Mouse (Mus musculus): ENCODE measurements around the gene Cmtm2b.
A peak's percentile ranks its signal among the peaks of the same experiment; 100 is the strongest.
"Not testable (repeated sequence)": the region's sequence is repeated elsewhere in the genome, so short reads cannot be mapped to it uniquely, and the experiment has no call there.

The Cmtm2b gene

DNA sequence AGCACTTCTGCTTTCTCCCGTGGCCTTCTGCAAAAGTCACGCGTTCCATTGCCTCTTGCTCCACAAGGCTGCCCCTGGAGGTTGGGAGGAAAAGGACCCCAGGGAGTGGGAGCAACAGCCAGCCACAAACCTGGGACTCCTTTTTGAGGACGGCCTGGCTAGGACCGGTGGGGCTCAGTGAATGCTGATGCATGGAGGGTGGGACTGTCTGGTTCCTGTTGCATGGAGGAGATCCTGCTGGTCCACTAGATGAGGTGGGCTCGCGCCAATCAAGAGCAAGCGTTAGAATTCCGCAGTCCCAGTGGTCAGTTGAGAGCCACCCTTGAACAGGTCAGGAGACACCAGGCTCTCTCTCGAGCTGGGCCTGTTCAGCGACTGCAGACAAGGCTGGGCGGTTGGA is at the start of gene Cmtm2b:
Cmtm2b (plus strand) TSS at position 301 of the 400 bp plus-strand sequence.
- not testable (repeated sequence) for DNase-seq (ENCODE audit: extremely low read depth, low read depth, low spot score)

DNA sequence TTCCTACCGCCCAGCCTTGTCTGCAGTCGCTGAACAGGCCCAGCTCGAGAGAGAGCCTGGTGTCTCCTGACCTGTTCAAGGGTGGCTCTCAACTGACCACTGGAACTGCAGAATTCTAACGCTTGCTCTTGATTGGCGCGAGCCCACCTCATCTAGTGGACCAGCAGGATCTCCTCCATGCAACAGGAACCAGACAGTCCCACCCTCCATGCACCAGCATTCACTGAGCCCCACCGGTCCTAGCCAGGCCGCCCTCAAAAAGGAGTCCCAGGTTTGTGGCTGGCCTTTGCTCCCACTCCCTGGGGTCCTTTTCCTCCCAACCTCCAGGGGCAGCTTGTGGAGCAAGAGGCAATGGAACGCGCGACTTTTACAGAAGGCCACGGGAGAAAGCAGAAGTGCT is 28.9 kb upstream of the Cmtm2b start, which contains the start of gene Cmtm2a:
Cmtm2a (minus strand) TSS at position 101 of the 400 bp plus-strand sequence.
- not testable (repeated sequence) for DNase-seq (ENCODE audit: extremely low read depth, low read depth, low spot score)

DNA sequence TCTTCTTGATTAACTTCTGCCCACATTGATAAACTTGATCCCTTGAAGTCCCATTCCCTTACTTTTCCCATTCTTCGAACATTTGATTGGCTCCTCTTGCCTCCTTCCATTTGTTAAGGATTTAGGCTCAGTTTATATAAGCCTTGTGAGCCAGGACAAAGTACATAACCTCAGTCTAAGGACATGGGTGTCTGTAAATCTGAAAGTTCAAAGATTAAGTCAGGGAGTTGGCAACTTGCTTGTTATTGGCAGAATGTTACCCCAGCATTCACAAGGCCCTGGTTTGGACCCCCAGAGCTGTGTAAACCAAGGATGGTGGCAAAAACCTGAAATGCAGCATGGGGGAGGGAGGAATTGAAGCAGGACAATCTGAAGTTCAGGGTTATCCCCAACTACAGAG is 27.6 kb upstream of the Cmtm2b start:
- no peak for DNase-seq (ENCODE audit: extremely low read depth, low read depth, low spot score)

DNA sequence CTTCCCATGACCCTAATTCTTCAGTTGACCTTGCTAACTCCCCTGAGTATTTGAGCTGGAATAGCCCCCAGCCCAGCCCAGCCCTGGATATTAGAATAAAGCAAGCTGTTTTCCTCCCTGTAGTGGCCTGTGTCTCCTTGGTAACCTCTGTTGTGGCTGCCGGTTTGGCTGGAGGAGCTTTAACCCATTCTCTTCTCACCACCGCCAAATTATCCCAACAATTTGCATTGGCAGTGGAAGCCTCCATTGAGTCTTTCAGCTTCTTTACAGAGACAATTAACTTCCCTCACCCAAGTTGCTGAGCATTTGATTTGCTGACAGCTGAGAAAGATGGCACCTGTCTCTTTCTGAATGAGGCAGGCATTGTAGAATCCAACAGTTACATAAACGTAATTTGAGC is 20.5 kb upstream of the Cmtm2b start:
- DNase-seq (ENCODE audit: extremely low read depth, low read depth, low spot score) = not testable (repeated sequence)

DNA sequence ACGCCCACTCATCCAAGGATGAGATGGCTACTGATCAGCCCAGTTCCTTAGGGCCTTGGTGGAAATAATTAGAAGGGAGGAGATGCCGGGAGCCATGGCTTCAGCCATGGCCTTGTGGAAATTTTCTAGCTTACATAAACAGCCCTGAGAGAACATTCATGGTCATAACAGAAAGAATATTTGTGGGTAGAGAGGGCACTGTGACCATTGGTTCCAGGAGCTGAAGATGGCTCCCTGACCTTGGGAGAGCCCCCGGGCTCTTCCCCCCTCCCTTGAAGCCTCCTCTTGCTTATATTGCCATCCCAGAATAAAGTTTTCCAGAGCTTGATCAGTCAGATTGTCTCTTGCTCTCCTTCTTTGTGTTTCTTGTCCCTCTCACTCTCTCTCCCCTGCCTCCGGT is 19.5 kb upstream of the Cmtm2b start:
- not testable (repeated sequence) for DNase-seq (ENCODE audit: extremely low read depth, low read depth, low spot score)

DNA sequence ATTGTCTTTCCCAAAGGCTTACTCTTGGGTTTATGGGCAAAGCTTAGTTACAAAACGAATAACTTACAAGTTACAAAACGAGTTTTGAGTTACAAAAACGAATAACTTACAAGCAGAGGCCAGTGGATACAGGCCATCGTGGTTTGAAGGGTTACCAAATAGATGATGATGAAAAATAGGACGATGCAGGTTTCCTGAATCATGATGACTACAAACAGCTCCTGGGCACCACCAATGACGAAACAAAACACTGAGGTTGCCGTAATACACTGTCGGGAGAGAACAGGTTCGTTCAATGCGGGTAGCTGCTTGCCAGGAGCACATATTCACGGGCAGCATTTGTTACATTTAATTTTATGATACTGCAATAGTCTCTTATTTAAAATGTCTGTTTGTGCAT is 17.1 kb upstream of the Cmtm2b start:
- peak; percentile 14 for DNase-seq (ENCODE audit: extremely low read depth, low read depth, low spot score)

DNA sequence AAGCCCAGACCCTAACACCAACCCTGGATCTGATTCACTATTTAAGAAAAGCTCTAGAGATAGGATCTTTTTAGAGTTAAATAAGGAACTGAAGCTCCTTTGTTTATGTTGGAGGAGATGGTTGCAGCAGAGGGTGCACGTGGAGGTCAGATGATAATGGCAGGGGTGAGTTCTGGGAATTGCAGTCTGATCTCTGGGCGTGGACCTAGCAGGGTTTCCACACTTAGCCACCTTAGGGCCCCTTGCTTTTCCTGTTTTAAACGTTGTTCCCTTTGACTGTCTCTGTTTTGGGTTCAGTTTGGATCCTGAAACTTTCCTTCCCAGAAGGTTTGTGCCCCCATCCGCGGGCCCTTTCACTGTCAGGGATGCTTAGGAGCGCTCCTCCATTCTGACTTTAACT is 13.7 kb upstream of the Cmtm2b start:
- not testable (repeated sequence) for DNase-seq (ENCODE audit: extremely low read depth, low read depth, low spot score)

DNA sequence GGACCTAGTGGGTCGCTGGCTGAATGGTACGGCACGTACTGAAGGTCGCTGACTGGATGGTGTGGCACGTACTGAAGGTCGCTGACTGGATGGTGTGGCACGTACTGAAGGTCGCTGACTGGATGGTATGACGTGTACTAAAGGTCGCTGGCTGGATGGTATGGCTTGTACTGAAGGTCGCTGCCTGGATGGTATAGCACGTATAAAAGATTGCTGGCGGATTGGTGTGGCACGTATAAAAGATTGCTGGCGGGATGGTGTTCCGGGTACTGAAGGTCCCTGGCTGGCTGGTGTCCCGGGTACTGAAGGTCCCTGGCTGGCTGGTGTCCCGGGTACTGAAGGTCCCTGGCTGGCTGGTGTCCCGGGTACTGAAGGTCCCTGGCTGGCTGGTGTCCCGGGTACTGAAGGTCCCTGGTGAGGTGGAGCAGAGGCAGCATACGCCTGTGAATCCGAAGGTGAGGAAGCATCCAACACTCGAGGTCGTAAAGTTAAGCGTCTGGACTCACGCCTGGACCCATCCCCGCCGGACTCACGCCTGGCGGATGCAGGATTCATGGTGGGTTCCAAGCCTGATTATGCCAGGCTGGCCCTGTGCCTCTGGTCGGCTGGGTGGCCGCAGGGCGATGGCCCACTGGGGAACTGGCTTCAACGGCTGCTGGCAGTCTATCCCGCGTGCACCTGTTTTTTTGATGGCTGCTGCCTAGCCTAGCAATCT is 12.4 kb upstream of the Cmtm2b start, which contains the start of the genes Gm45711 and Cmtm1:
Gm45711 (minus strand) TSS at position 641 of the 715 bp plus-strand sequence.
Cmtm1 (minus strand) TSS at position 705 of the 715 bp plus-strand sequence.
- DNase-seq (ENCODE audit: extremely low read depth, low read depth, low spot score) = not testable (repeated sequence)

DNA sequence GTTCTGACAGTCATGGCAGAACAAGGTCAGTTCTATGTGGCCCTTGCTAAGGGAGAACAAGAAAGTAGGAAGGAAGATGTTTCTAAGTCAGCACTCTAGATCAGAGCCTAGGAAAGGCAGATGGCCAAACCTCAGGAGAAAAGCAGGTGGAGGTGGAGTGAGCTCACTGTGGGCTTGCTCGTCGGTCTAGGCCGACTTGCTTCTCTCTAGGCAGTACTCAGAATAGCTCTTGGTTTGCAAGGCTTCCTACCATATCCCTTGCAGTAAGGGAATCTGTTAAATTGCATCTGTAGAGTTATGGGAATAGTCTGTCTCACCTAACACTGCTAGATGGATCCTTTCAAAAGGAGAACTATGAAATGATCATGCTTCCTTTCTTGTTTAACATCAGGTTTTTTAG is 10.0 kb upstream of the Cmtm2b start:
- DNase-seq (ENCODE audit: extremely low read depth, low read depth, low spot score) = not testable (repeated sequence)

DNA sequence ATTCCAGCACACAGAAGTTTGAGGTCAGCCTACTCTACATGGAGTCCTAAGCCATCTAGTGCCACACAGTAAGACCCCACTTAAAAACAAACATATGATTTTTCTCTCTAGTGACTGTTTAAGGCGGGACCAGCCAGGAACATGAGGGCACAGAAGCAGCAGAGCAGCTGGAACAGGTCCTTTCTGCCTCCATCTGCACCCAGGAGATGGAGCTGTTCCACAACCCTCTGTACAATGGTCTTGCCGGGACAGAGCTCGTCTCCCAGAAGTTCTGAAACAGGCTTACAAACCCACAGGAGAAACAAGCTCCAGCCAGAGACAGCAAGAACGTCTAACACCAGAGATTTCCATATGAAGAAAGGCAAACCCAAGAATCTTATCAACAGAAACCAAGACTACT is 8.7 kb upstream of the Cmtm2b start:
- no peak for DNase-seq (ENCODE audit: extremely low read depth, low read depth, low spot score)

DNA sequence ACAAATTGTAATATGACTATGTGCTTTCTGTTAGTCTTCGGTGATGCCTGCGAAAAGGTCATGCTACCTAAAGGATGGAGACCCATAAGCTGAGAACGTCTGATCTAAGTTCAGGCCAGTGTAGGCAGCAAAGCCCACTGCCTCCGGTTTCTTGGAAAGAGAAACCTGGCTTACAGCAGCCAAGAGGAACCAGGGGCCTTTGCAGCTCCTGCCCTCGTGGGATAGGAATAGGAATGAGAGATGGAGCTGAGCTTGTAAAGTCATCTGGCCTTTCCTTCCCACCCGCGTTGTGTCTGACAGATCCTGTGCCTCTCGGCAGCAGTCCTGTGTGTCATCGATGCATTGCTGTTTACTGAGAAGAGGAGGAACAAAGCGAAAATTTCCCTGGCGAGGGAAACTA is 763 bp upstream of the Cmtm2b start, which contains the start of gene Gm11020:
Gm11020 (plus strand) TSS at position 301 of the 400 bp plus-strand sequence.
- not testable (repeated sequence) for DNase-seq (ENCODE audit: extremely low read depth, low read depth, low spot score)

DNA sequence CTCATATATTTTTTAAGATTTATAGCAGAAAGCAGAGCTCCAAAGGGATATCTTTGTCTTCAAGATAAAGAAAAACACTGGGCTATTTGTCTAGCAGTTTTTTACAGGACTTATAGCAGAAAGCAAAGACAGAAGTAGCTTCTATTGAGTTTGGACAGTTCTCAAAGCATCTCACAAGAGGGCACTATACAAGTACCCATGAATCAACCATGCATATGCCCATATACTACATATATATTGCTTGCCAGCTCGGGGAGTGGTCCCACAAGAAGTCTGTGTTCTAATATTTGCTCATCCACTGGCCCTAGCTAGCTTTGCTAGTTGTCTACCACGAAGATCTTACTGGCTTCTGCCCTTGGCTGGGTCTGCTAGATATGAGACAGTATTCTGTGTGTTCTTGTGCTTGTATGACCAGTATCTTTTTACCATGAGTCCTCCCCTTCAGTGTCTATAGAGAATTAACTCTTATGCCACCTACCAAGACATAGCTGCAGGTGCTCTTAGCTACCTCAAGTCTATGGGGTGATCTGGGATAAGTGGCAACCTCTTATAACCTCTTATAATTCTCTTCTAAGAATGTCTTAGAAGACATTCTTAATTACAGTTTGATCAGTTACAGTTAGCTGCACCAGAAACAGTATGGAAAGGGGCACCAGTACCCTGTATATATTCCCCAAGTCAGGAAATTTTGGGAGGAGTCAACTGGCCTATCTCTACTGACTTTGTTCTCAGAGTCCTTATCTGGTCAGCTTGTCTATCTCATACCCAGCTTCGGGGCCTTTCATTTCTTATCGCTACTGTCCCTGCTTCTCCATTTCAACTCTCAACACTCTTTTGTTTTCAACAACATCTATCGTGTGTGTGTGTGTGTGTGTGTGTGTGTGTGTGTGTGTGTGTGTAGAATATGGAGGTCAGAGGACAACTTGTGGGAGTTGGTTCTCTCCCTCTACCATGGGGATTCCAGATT is 10.9 kb downstream of the Cmtm2b start:
- DNase-seq (ENCODE audit: extremely low read depth, low read depth, low spot score) = no peak

DNA sequence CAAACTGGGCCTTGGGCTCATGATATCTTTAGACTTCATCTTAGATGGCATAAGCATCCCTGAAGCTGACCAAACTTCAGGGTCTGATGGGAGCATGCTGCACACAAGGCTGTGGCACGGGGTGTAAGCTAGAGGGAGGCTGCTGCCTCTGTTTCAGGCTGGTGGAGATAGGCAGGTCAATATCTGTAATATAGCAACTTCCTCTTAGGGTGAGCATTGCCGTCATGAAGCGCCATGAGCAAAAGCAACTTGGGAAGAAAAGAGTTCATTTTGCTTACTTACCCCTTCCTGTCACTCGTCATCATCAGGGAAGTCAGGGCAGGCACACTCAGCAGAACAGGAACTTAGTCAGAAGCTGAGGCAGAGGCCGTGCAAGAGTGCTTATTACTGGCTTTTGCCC is 11.8 kb downstream of the Cmtm2b start:
- DNase-seq (ENCODE audit: extremely low read depth, low read depth, low spot score) = no peak

DNA sequence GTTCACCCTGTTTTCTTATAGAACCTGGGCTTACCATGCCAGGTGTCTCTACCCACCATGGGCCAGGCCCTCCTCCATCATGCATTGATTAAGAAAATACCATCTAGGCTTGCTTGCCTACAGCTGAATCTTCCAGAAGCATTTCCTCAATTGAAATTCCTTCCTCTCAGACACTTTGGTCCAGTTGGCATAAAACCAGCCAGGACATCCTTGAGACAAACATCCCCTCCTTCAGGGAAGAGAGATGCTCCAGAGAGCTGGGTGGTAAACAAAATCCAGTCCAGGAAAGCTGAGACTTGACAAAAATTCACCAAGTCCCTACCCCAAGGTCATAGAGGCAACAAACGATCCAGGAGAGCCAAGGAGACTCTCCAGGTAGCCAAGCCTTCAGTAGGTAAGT is 12.2 kb downstream of the Cmtm2b start:
- no peak for DNase-seq (ENCODE audit: extremely low read depth, low read depth, low spot score)

DNA sequence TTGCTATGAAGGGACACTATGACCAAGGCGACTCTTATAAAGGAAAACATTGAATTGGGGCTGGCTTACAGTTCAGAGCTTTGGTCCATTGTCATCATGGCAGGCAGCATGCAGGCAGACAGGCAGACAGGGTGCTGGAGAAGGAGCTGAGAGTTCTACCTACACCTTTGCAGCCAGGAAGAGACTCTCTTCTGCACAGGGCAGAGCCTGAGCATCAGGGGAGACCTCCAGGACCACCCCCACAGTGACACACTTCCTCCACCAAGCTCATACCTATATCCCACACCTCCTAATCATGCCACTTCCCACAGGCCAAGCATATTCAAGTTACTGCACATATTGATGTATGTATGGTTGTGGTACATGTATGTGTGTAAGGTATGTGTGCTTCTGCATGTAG is 14.8 kb downstream of the Cmtm2b start:
- DNase-seq (ENCODE audit: extremely low read depth, low read depth, low spot score) = no peak

DNA sequence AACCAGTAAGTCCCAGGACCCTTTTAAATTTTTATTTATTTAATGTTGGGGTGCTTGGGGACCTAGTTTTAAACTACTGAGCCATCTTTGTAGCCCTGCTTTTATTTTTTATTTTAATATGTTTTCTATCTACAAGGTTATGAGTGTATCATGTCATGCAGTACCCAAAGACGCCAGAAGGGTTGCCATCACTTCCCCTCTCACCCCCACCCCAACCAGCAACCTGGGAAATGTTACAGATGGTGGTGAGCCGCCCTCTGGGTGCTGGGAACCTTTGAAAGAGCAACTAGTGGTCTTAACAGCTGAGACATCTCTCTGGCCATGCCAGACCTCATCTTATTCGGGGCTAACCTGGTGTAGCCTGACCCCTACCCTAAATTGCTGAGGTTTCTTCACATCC is 15.9 kb downstream of the Cmtm2b start:
- DNase-seq (ENCODE audit: extremely low read depth, low read depth, low spot score) = no peak

DNA sequence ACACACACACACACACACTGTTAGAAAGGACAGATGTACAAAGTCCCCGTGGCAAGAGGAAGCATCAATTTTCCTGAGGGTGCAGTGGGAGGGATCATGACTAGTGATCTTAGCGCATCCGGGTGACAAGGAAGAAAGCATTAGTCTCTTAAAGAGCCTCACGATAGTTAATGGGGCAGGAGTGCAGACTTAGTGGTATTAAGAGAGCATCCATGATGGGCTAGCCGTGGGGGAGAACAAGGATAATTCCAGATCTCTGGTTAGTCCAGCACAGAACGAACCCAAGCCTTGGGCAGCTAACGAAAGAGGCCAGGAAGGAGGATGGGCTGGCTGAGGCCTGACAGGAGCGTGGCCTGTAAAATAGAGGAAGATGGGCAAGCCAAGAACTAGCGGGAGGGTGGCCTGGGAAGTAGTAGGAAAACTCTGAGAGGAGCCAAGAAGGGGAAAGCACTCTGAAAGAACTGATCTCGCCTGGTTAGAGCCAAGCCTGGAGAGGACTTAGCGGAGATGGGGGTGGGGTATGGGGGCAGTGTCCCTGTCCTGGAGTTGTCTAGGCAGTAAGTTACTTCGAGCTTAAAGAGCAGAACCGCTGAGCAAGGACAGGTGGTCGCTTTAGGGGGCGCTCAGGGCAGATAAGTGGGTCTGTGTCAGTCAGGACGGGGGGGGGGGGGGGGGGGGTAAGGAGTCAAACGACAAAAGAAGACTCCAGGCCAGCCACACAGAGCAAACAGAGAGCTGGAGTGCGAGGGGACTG is 17.4 kb downstream of the Cmtm2b start, which contains the start of gene Cmtm3:
Cmtm3 (plus strand) TSS at position 182 of the 754 bp plus-strand sequence.
- DNase-seq (ENCODE audit: extremely low read depth, low read depth, low spot score) = no peak

DNA sequence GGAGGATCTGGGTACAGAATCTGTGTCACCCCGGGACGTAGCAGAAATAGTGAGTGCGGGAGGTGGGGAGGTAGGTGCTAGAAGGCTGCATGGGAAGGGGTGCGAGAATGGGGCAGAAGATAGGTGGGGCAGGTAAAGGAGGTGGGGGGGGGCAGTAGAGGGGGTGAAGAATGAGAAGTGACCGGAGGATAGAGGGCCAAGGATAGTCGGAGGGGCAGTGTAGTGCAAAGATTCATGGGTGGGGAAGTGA is 17.9 kb downstream of the Cmtm2b start:
- DNase-seq (ENCODE audit: extremely low read depth, low read depth, low spot score) = no peak

DNA sequence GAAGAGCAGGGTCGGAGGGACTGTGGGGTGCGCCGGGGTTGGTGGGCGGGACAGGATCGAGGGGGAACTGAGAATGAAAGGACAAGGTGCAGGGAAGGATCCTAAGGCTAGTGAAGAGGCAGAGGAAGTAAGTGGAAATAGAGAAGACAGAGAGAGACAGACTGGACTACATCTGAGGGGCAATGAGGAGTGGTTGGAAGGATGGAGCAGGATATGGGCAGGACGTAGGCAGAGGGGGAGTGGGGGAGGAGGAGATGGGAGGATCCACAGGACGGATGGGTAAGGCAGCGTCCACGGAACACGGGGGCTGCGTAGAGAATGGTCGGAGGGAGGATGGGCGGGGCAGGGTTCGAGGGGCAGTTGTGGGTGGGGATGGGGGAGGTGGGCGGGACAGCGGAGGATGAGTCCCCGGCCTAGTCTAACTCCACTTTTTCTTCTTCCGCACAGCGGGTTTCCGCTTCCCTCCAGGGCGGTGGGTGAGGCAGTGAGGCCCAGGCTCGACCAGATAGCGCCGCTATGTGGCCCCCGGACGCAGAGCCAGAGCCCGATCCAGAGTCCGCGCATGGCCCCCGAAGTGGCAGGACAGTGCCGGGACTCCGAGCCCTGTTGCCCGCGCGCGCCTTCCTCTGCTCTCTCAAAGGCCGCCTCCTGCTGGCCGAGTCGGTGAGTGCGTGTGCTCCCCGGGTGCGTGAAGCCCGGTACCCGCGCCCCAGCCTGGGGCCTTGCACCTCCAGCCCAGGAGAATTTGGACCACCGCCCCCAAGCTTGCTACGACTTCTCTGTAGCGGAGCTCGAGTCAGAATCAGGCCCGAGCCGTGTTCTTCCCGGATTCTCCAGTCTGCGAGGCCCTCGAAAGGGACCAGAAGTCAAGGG is 18.4 kb downstream of the Cmtm2b start:
- no peak for DNase-seq (ENCODE audit: extremely low read depth, low read depth, low spot score)

DNA sequence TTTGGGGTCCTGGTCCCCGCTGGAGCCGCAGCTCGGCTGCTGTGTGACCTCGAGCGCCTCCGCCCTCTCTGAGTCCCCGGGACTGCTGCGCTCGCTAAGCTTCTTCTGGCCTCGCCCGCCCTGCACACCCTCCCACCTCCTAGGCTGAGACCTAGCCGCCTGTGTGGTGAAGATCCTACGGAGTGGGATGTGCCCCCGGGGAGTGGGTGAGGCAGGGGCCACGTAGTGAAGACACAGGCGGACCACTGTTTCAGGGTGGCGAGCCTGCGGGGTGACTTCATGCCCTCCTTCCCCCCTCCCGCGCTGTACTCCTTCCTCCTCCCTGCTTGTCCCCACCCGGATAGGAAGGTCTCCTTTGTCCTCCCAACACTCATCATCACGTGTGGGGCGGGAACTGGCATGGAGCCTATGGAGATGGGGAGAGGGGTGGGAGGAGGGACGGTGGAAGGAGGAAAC is 19.1 kb downstream of the Cmtm2b start:
- DNase-seq (ENCODE audit: extremely low read depth, low read depth, low spot score) = no peak
